Mouse (Mus musculus) adrenal gland, adult 8-10 months (tissue): ENCODE results near the gene Olfr109. TPM values are rescaled to one million over a fixed set of nuclear protein-coding genes. Genes with fewer than 3 reads are reported as not detected.

Experiments
- DNase-seq: peaks from one replicate; pipeline ENCODE4 v3.0.0; 2022
- total RNA-seq, 4 experiments: library from RNA; stranded (reverse); gene quantifications; 2 replicates each; pipeline ENCODE4 v1.2.4; 2022

Olfr109 gene
- total RNA-seq = not detected

- no peak for DNase-seq
These were observed at the start of gene Olfr109 for GRCm38 (mm10) chr17:37458616-37459015. Gene Olfr109 (plus strand): TSS chr17:37458916.

- no peak for DNase-seq
These were observed 45.3 kb upstream of the Olfr109 start for GRCm38 (mm10) chr17:37413380-37413779.

GRCm38 (mm10) chr17:37445180-37445579 lies 13.5 kb upstream of the Olfr109 start, which contains the start of gene Olfr108:
Gene Olfr108 (plus strand): TSS chr17:37445480.
- DNase-seq = no peak

- no peak for DNase-seq
These were observed 24.7 kb downstream of the Olfr109 start, which contains the start of gene H2-M2 for GRCm38 (mm10) chr17:37483452-37483851. Gene H2-M2 (minus strand): TSS chr17:37483552.

DNA sequence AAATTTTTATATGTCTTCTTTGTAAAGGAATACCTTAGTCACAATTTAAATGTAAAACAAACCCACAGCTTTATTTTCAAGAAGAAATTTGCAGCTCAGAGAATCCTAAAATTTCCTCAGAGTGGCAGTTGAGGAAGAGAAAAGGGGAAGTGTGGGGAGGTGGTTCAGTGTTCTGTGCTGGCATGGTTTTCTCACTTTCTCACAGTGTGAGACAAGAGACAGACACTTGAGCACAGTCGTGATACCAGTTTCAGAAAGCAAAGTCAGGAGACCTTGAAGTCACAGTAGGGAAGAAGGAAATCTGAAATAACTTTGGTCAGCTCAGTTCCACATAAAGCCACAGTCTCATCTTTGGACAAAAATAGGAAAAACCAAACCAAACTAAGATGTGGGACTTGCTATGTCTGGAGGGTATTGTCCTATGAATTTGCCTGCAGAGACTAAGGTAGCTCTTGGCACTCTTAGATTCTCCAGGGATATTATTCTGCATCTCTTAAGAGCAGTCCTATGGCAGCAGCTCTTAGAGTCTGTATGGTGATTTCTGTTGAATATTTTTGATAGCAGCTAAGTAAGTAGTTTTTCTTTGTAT lies 33.3 kb downstream of the Olfr109 start, which contains the start of gene Olfr110:
Olfr110 (plus strand) TSS at position 539 of the 589 bp plus-strand sequence.
- no peak for DNase-seq

- DNase-seq = no peak
These were observed 49.0 kb downstream of the Olfr109 start, which contains the start of gene Olfr111 for GRCm38 (mm10) chr17:37507730-37508129. Gene Olfr111 (plus strand): TSS chr17:37508030.

Other genes starting within 250 kb of the Olfr109 start
- gene Olfr95, start 245.8 kb upstream of the Olfr109 start, total RNA-seq = not detected
- not detected for gene Olfr96, start 238.8 kb upstream of the Olfr109 start, total RNA-seq
- not detected for gene Olfr97, start 221.6 kb upstream of the Olfr109 start, total RNA-seq
- gene Olfr98, start 195.2 kb upstream of the Olfr109 start, total RNA-seq = not detected
- gene H2-M3, start 188.7 kb upstream of the Olfr109 start, total RNA-seq = 1 to 10 TPM; 5.5 to 8.0 (median 6.8) TPM
- gene Olfr99, start 175.5 kb upstream of the Olfr109 start, total RNA-seq = not detected
- gene Olfr101, start 154.6 kb upstream of the Olfr109 start, total RNA-seq = not detected
- not detected for gene Olfr102, start 141.9 kb upstream of the Olfr109 start, total RNA-seq
- not detected for gene Olfr103, start 119.2 kb upstream of the Olfr109 start, total RNA-seq
- gene Olfr104-ps, start 99.3 kb upstream of the Olfr109 start, total RNA-seq = not detected
- gene Olfr105-ps, start 79.9 kb upstream of the Olfr109 start, total RNA-seq = not detected
- gene Olfr106-ps, start 68.5 kb upstream of the Olfr109 start, total RNA-seq = not detected
- gene Olfr107, start 59.7 kb upstream of the Olfr109 start, total RNA-seq = not detected
- not detected for gene Olfr108, start 13.4 kb upstream of the Olfr109 start, total RNA-seq
- gene H2-M2, start 24.6 kb downstream of the Olfr109 start, total RNA-seq = 1 to 10 TPM; 1.6 to 7.5 (median 3.9) TPM
- gene Olfr110, start 33.6 kb downstream of the Olfr109 start, total RNA-seq = under 1 TPM in 1 of 4 experiments, not detected in 3; 0.30 TPM
- 1 to 10 TPM in 1 of 4 experiments, under 1 TPM in 3; 0.21 to 1.4 (median 0.56) TPM for gene Olfr111, start 49.1 kb downstream of the Olfr109 start, total RNA-seq
- gene Olfr112, start 110.5 kb downstream of the Olfr109 start, total RNA-seq = not detected
- gene Olfr113, start 118.7 kb downstream of the Olfr109 start, total RNA-seq = not detected
- not detected for gene Olfr114, start 133.8 kb downstream of the Olfr109 start, total RNA-seq
- gene Olfr115, start 168.2 kb downstream of the Olfr109 start, total RNA-seq = not detected
- gene Olfr116, start 168.3 kb downstream of the Olfr109 start, total RNA-seq = not detected
- not detected for gene Olfr117, start 204.9 kb downstream of the Olfr109 start, total RNA-seq
- gene Olfr118, start 208.1 kb downstream of the Olfr109 start, total RNA-seq = not detected
- gene Olfr119, start 237.6 kb downstream of the Olfr109 start, total RNA-seq = not detected